Mouse (Mus musculus) megakaryocyte, embryonic 14.5 days (primary cell): ENCODE data around the gene S100a1. TPM values are rescaled to one million over a fixed set of nuclear protein-coding genes. Genes with fewer than 3 reads are reported as not detected.

Experiments
- H3K27me3 ChIP-seq: replicated peaks from 2 replicates; pipeline ENCODE3; 2012; ENCODE audit warnings: inconsistent platforms
- H3K36me3 ChIP-seq: replicated peaks from 2 replicates; pipeline ENCODE3; 2012; ENCODE audit warnings: low read length, inconsistent platforms, mixed read lengths
- H3K4me1 ChIP-seq: 2 replicates; pipeline ENCODE4 v1.6.1; 2012; ENCODE audit warnings: inconsistent platforms
- H3K4me3 ChIP-seq: replicated peaks from 2 replicates; pipeline ENCODE3; 2012; ENCODE audit warnings: moderate library complexity, mild to moderate bottlenecking, inconsistent platforms
- H3K9me3 ChIP-seq: 2 replicates; pipeline ENCODE4 v1.6.1; 2012; ENCODE audit warnings: inconsistent platforms
- FLI1 ChIP-seq: IDR thresholded peaks from 2 replicates; pipeline ENCODE4 v1.6.1; 2012; ENCODE audit warnings: low read length, inconsistent platforms, mixed read lengths
- GATA1 ChIP-seq: IDR thresholded peaks from 3 replicates; pipeline ENCODE4 v1.6.1; 2012; ENCODE audit warnings: mixed read lengths, low read length, inconsistent platforms, borderline replicate concordance
- polyA plus RNA-seq: library from polyadenylated mRNA; stranded (reverse); fragments of >175 nt; gene quantifications from 2 replicates; pipeline ENCODE4 v1.2.3, GENCODE M21; 2012; ENCODE audit warnings: low replicate concordance; ENCODE audit not compliant: insufficient read depth

S100a1 gene
- polyA plus RNA-seq, 1 experiment = 105 TPM

- no peak overlapping the region for H3K4me3 ChIP-seq
- H3K27me3 ChIP-seq = no peaks in the 10 kb centered on the region
- H3K9me3 ChIP-seq = no peaks in the 10 kb centered on the region
- peaks cover 61% of the 10 kb centered on the region for H3K36me3 ChIP-seq
- no peak for TF ChIP-seq FLI1
- no peak for TF ChIP-seq GATA1
- H3K4me1 ChIP-seq = peaks cover 21% of the 10 kb centered on the region
These were observed 20.2 kb downstream of the S100a1 start for GRCm38 (mm10) chr3:90493831-90494540.

- Histone ChIP-seq H3K4me3 (peak overlapping the region; percentile 67), H3K9me3 (no peaks in the 10 kb centered on the region), H3K36me3 (peaks cover 61% of the 10 kb centered on the region), H3K27me3 (no peaks in the 10 kb centered on the region), H3K4me1 (peaks cover 20% of the 10 kb centered on the region)
- TF ChIP-seq GATA1 = no peak
- TF ChIP-seq FLI1 = no peak
These were observed 22.8 kb downstream of the S100a1 start for GRCm38 (mm10) chr3:90491350-90491749.

- Histone ChIP-seq H3K9me3 (no peaks in the 10 kb centered on the region), H3K36me3 (peaks cover 61% of the 10 kb centered on the region), H3K27me3 (no peaks in the 10 kb centered on the region), H3K4me1 (peaks cover 20% of the 10 kb centered on the region), H3K4me3 (peak within 1 kb of the TSS; percentile 95)
- TF ChIP-seq GATA1 (no peak), FLI1 (no peak)
These were observed 23.4 kb downstream of the S100a1 start, which contains the start of gene Snapin for GRCm38 (mm10) chr3:90490696-90491256. Gene Snapin (minus strand): TSS chr3:90491033.

GRCm38 (mm10) chr3:90488576-90488975, 25.6 kb downstream of the S100a1 start:
- Histone ChIP-seq H3K9me3 (no peaks in the 10 kb centered on the region), H3K4me1 (peaks cover 20% of the 10 kb centered on the region), H3K4me3 (no peak overlapping the region), H3K36me3 (peaks cover 60% of the 10 kb centered on the region), H3K27me3 (no peaks in the 10 kb centered on the region)
- TF ChIP-seq FLI1 (no peak), GATA1 (no peak)

GRCm38 (mm10) chr3:90486998-90487397, 27.2 kb downstream of the S100a1 start:
- no peaks in the 10 kb centered on the region for H3K27me3 ChIP-seq
- H3K36me3 ChIP-seq = peaks cover 74% of the 10 kb centered on the region
- no peak overlapping the region for H3K4me3 ChIP-seq
- TF ChIP-seq GATA1 (no peak), FLI1 (no peak)
- H3K4me1 ChIP-seq = peaks cover 20% of the 10 kb centered on the region
- no peaks in the 10 kb centered on the region for H3K9me3 ChIP-seq

GRCm38 (mm10) chr3:90475831-90476611, 38.2 kb downstream of the S100a1 start, which contains the start of gene Ilf2:
Gene Ilf2 (plus strand): TSS chr3:90476126.
- no peaks in the 10 kb centered on the region for H3K27me3 ChIP-seq
- H3K4me1 ChIP-seq = peaks cover 24% of the 10 kb centered on the region
- peaks cover 23% of the 10 kb centered on the region for H3K36me3 ChIP-seq
- no peak for TF ChIP-seq FLI1
- no peak for TF ChIP-seq GATA1
- peak within 1 kb of the TSS; percentile 92 for H3K4me3 ChIP-seq
- H3K9me3 ChIP-seq = no peaks in the 10 kb centered on the region

GRCm38 (mm10) chr3:90475151-90475830, 38.9 kb downstream of the S100a1 start:
- H3K4me1 ChIP-seq = peaks cover 24% of the 10 kb centered on the region
- H3K27me3 ChIP-seq = no peaks in the 10 kb centered on the region
- H3K4me3 ChIP-seq = peak overlapping the region; percentile 92
- peaks cover 16% of the 10 kb centered on the region for H3K36me3 ChIP-seq
- no peak for TF ChIP-seq FLI1
- TF ChIP-seq GATA1 = no peak
- no peaks in the 10 kb centered on the region for H3K9me3 ChIP-seq

- no peak overlapping the region for H3K4me3 ChIP-seq
- TF ChIP-seq FLI1 (no peak), GATA1 (no peak)
- no peaks in the 10 kb centered on the region for H3K9me3 ChIP-seq
- H3K4me1 ChIP-seq = peaks cover 42% of the 10 kb centered on the region
- peaks cover 3% of the 10 kb centered on the region for H3K27me3 ChIP-seq
- no peaks in the 10 kb centered on the region for H3K36me3 ChIP-seq
These were observed 42.0 kb downstream of the S100a1 start for GRCm38 (mm10) chr3:90472213-90472612.

GRCm38 (mm10) chr3:90467618-90468300, 46.4 kb downstream of the S100a1 start:
- Histone ChIP-seq H3K9me3 (no peaks in the 10 kb centered on the region), H3K36me3 (no peaks in the 10 kb centered on the region), H3K4me1 (peaks cover 60% of the 10 kb centered on the region), H3K27me3 (peaks cover 39% of the 10 kb centered on the region), H3K4me3 (no peak overlapping the region)
- TF ChIP-seq FLI1 = no peak
- TF ChIP-seq GATA1 = no peak
